Mouse (Mus musculus): ENCODE data around the gene Antxr1. TPM values are rescaled to one million over a fixed set of nuclear protein-coding genes. Genes with fewer than 3 reads are reported as not detected.

Gene Antxr1
- polyA plus RNA-seq, 1 experiment from 2014 or later, result 10.3 TPM

GRCm38 (mm10) chr6:87335935-87336295 is 294 bp upstream of the Antxr1 start:
- ATAC-seq (replicated peaks; ENCODE audit: insufficient number of reproducible peaks, low FRiP score, low TSS enrichment, low read depth) (no peak), DNase-seq (ENCODE audit: low spot score) (no peak)
- Histone ChIP-seq H3K4me3 (ENCODE audit: low read depth, low read length) (no peak overlapping the region; the same call in 1 of the 2 replicates), H3K27ac (replicated peaks; ENCODE audit: low read depth, low read length) (no peak overlapping the region), H3K9me3 (replicated peaks; ENCODE audit: control insufficient read depth, low read length) (no peaks in the 10 kb centered on the region), H3K9ac (replicated peaks; ENCODE audit: low read length) (no peak overlapping the region), H3K36me3 (replicated peaks; ENCODE audit: control insufficient read depth, insufficient read depth, low read depth, low read length) (no peaks in the 10 kb centered on the region), H3K4me1 (ENCODE audit: control insufficient read depth, insufficient read depth, low read length) (peaks cover 3% of the 10 kb centered on the region; the same call in 1 of the 2 replicates), H3K27me3 (ENCODE audit: control insufficient read depth, insufficient read depth, low read length) (no peaks in the 10 kb centered on the region), H3K4me2 (ENCODE audit: low read depth, low read length) (no peak overlapping the region)
- WGBS, result 33% methylated on average over 6 of the region's 6 CpGs

GRCm38 (mm10) chr6:87334361-87335090 is 1.1 kb downstream of the Antxr1 start:
- no peak overlapping the region for H3K27ac ChIP-seq (replicated peaks; ENCODE audit: low read depth, low read length)
- 10% methylated on average over 11 of the region's 11 CpGs for WGBS
- no peak for ATAC-seq (replicated peaks; ENCODE audit: insufficient number of reproducible peaks, low FRiP score, low TSS enrichment, low read depth)

GRCm38 (mm10) chr6:87332380-87332779 is 3.2 kb downstream of the Antxr1 start:
- H3K27ac ChIP-seq (replicated peaks; ENCODE audit: low read depth, low read length), result no peak overlapping the region
- ATAC-seq (replicated peaks; ENCODE audit: insufficient number of reproducible peaks, low FRiP score, low TSS enrichment, low read depth) (no peak), DNase-seq (ENCODE audit: low spot score) (no peak)
- no peak overlapping the region for H3K9ac ChIP-seq (replicated peaks; ENCODE audit: low read length)
- no peak overlapping the region for H3K4me2 ChIP-seq (ENCODE audit: low read depth, low read length)
- H3K27me3 ChIP-seq (ENCODE audit: control insufficient read depth, insufficient read depth, low read length), result no peaks in the 10 kb centered on the region
- no peaks in the 10 kb centered on the region for H3K9me3 ChIP-seq (replicated peaks; ENCODE audit: control insufficient read depth, low read length)
- H3K36me3 ChIP-seq (replicated peaks; ENCODE audit: control insufficient read depth, insufficient read depth, low read depth, low read length), result no peaks in the 10 kb centered on the region
- WGBS, result 85% methylated on average over 2 of the region's 2 CpGs
- H3K4me3 ChIP-seq (ENCODE audit: low read depth, low read length), result no peak overlapping the region
- H3K4me1 ChIP-seq (ENCODE audit: control insufficient read depth, insufficient read depth, low read length), result peaks cover 3% of the 10 kb centered on the region; the same call in 1 of the 2 replicates

More at GRCm38 (mm10) chr6:87334361-87335090, 1.1 kb downstream of the Antxr1 start:
- no peaks in the 10 kb centered on the region for H3K36me3 ChIP-seq (replicated peaks; ENCODE audit: control insufficient read depth, insufficient read depth, low read depth, low read length)
- peaks cover 3% of the 10 kb centered on the region; the same call in 1 of the 2 replicates for H3K4me1 ChIP-seq (ENCODE audit: control insufficient read depth, insufficient read depth, low read length)
- H3K9me3 ChIP-seq (replicated peaks; ENCODE audit: control insufficient read depth, low read length), result no peaks in the 10 kb centered on the region
- H3K27me3 ChIP-seq (ENCODE audit: control insufficient read depth, insufficient read depth, low read length), result no peaks in the 10 kb centered on the region
- H3K4me3 ChIP-seq (ENCODE audit: low read depth, low read length), result peak overlapping the region; percentile 81
- peak; percentile 59 for DNase-seq (ENCODE audit: low spot score)
- H3K9ac ChIP-seq (replicated peaks; ENCODE audit: low read length), result peak overlapping the region; percentile 96
- peak overlapping the region; percentile 81 for H3K4me2 ChIP-seq (ENCODE audit: low read depth, low read length)

- Histone ChIP-seq H3K36me3 (replicated peaks; ENCODE audit: control insufficient read depth, insufficient read depth, low read depth, low read length) (no peaks in the 10 kb centered on the region), H3K4me2 (ENCODE audit: low read depth, low read length) (no peak overlapping the region), H3K4me1 (ENCODE audit: control insufficient read depth, insufficient read depth, low read length) (no peaks in the 10 kb centered on the region; the same call in 1 of the 2 replicates), H3K9me3 (replicated peaks; ENCODE audit: control insufficient read depth, low read length) (no peaks in the 10 kb centered on the region), H3K27ac (replicated peaks; ENCODE audit: low read depth, low read length) (no peak overlapping the region), H3K27me3 (ENCODE audit: control insufficient read depth, insufficient read depth, low read length) (no peaks in the 10 kb centered on the region), H3K9ac (replicated peaks; ENCODE audit: low read length) (no peak overlapping the region), H3K4me3 (ENCODE audit: low read depth, low read length) (no peak overlapping the region)
- DNase-seq (ENCODE audit: low spot score) (no peak), ATAC-seq (replicated peaks; ENCODE audit: insufficient number of reproducible peaks, low FRiP score, low TSS enrichment, low read depth) (no peak)
- WGBS, result 87% methylated on average over 22 of the region's 22 CpGs
Observed at GRCm38 (mm10) chr6:87328265-87329173, 7.1 kb downstream of the Antxr1 start.

GRCm38 (mm10) chr6:87326932-87327331 is 8.7 kb downstream of the Antxr1 start:
- WGBS, result 89% methylated on average over 2 of the region's 2 CpGs
- no peak for DNase-seq (ENCODE audit: low spot score)
- Histone ChIP-seq H3K4me2 (ENCODE audit: low read depth, low read length) (no peak overlapping the region), H3K4me3 (ENCODE audit: low read depth, low read length) (no peak overlapping the region), H3K36me3 (replicated peaks; ENCODE audit: control insufficient read depth, insufficient read depth, low read depth, low read length) (no peaks in the 10 kb centered on the region), H3K9ac (replicated peaks; ENCODE audit: low read length) (no peak overlapping the region), H3K9me3 (replicated peaks; ENCODE audit: control insufficient read depth, low read length) (no peaks in the 10 kb centered on the region), H3K27me3 (ENCODE audit: control insufficient read depth, insufficient read depth, low read length) (no peaks in the 10 kb centered on the region), H3K4me1 (ENCODE audit: control insufficient read depth, insufficient read depth, low read length) (no peaks in the 10 kb centered on the region; the same call in 1 of the 2 replicates), H3K27ac (replicated peaks; ENCODE audit: low read depth, low read length) (no peak overlapping the region)
- ATAC-seq (replicated peaks; ENCODE audit: insufficient number of reproducible peaks, low FRiP score, low TSS enrichment, low read depth), result no peak

- Histone ChIP-seq H3K27me3 (ENCODE audit: control insufficient read depth, insufficient read depth, low read length) (no peaks in the 10 kb centered on the region), H3K9ac (replicated peaks; ENCODE audit: low read length) (no peak overlapping the region), H3K27ac (replicated peaks; ENCODE audit: low read depth, low read length) (no peak overlapping the region), H3K4me1 (ENCODE audit: control insufficient read depth, insufficient read depth, low read length) (no peaks in the 10 kb centered on the region), H3K9me3 (replicated peaks; ENCODE audit: control insufficient read depth, low read length) (no peaks in the 10 kb centered on the region), H3K4me3 (ENCODE audit: low read depth, low read length) (no peak overlapping the region), H3K36me3 (replicated peaks; ENCODE audit: control insufficient read depth, insufficient read depth, low read depth, low read length) (no peaks in the 10 kb centered on the region), H3K4me2 (ENCODE audit: low read depth, low read length) (no peak overlapping the region)
- ATAC-seq (replicated peaks; ENCODE audit: insufficient number of reproducible peaks, low FRiP score, low TSS enrichment, low read depth), result no peak
- 84% methylated on average over 2 of the region's 2 CpGs for WGBS
- peak; percentile 31 for DNase-seq (ENCODE audit: low spot score)
Observed at GRCm38 (mm10) chr6:87323381-87323780, 12.2 kb downstream of the Antxr1 start.

GRCm38 (mm10) chr6:87318651-87319050 is 17.0 kb downstream of the Antxr1 start:
- H3K4me2 ChIP-seq (ENCODE audit: low read depth, low read length), result no peak overlapping the region
- DNase-seq (ENCODE audit: low spot score) (no peak), ATAC-seq (replicated peaks; ENCODE audit: insufficient number of reproducible peaks, low FRiP score, low TSS enrichment, low read depth) (no peak)
- no peak overlapping the region for H3K27ac ChIP-seq (replicated peaks; ENCODE audit: low read depth, low read length)
- H3K9me3 ChIP-seq (replicated peaks; ENCODE audit: control insufficient read depth, low read length), result no peaks in the 10 kb centered on the region
- H3K4me3 ChIP-seq (ENCODE audit: low read depth, low read length), result no peak overlapping the region
- H3K27me3 ChIP-seq (ENCODE audit: control insufficient read depth, insufficient read depth, low read length), result no peaks in the 10 kb centered on the region
- 91% methylated on average over 7 of the region's 7 CpGs for WGBS
- H3K4me1 ChIP-seq (ENCODE audit: control insufficient read depth, insufficient read depth, low read length), result no peaks in the 10 kb centered on the region
- H3K36me3 ChIP-seq (replicated peaks; ENCODE audit: control insufficient read depth, insufficient read depth, low read depth, low read length), result no peaks in the 10 kb centered on the region
- H3K9ac ChIP-seq (replicated peaks; ENCODE audit: low read length), result no peak overlapping the region

GRCm38 (mm10) chr6:87316966-87317365 is 18.7 kb downstream of the Antxr1 start:
- H3K36me3 ChIP-seq (replicated peaks; ENCODE audit: control insufficient read depth, insufficient read depth, low read depth, low read length), result no peaks in the 10 kb centered on the region
- H3K27me3 ChIP-seq (ENCODE audit: control insufficient read depth, insufficient read depth, low read length), result no peaks in the 10 kb centered on the region
- no peak overlapping the region for H3K27ac ChIP-seq (replicated peaks; ENCODE audit: low read depth, low read length)
- no peak for DNase-seq (ENCODE audit: low spot score)
- no peaks in the 10 kb centered on the region for H3K4me1 ChIP-seq (ENCODE audit: control insufficient read depth, insufficient read depth, low read length)
- ATAC-seq (replicated peaks; ENCODE audit: insufficient number of reproducible peaks, low FRiP score, low TSS enrichment, low read depth), result no peak
- no peak overlapping the region for H3K9ac ChIP-seq (replicated peaks; ENCODE audit: low read length)
- no peak overlapping the region for H3K4me3 ChIP-seq (ENCODE audit: low read depth, low read length)
- 89% methylated on average over 8 of the region's 8 CpGs for WGBS
- H3K9me3 ChIP-seq (replicated peaks; ENCODE audit: control insufficient read depth, low read length), result no peaks in the 10 kb centered on the region
- no peak overlapping the region for H3K4me2 ChIP-seq (ENCODE audit: low read depth, low read length)

Data from embryonic facial prominence, embryonic 11.5 days (tissue).